Mouse (Mus musculus) limb, embryonic 11.5 days (tissue): ENCODE measurements around the gene Abhd15. TPM values are rescaled to one million over a fixed set of nuclear protein-coding genes. Genes with fewer than 3 reads are reported as not detected.

Experiments
- ATAC-seq: fragments of 200-750 bp; cut with Nextera tagmentation; 2 replicates; pipeline ENCODE4 v1.8.0; 2017; ENCODE audit warnings: low read depth; ENCODE audit not compliant: insufficient number of reproducible peaks, low FRiP score, low TSS enrichment
- DNase-seq: peaks from one replicate; pipeline ENCODE4 v3.0.0-alpha.2; 2015; ENCODE audit warnings: low spot score
- H3K27ac ChIP-seq: fragments of 300-500 bp; sonication (generic); replicated peaks from 2 replicates; pipeline ENCODE4 v1.5.1; 2014; ENCODE audit warnings: low read depth, mild to moderate bottlenecking, low read length
- H3K27me3 ChIP-seq: fragments of 300-500 bp; sonication (generic); 2 replicates; pipeline ENCODE4 v1.6.1; 2014; ENCODE audit warnings: mild to moderate bottlenecking, low read length, mixed read lengths; ENCODE audit not compliant: control insufficient read depth, insufficient read depth
- H3K36me3 ChIP-seq: fragments of 300-500 bp; sonication (generic); 2 replicates; pipeline ENCODE4 v1.6.1; 2014; ENCODE audit warnings: mild to moderate bottlenecking, low read length, moderate library complexity, mixed read lengths; ENCODE audit not compliant: control insufficient read depth, insufficient read depth
- H3K4me1 ChIP-seq: fragments of 300-500 bp; sonication (generic); 2 replicates; pipeline ENCODE4 v1.6.1; 2014; ENCODE audit warnings: low read length, mixed read lengths; ENCODE audit not compliant: control insufficient read depth, insufficient read depth
- H3K4me2 ChIP-seq: fragments of 300-500 bp; sonication (generic); 2 replicates; pipeline ENCODE4 v1.6.1; 2014; ENCODE audit warnings: low read depth, mild to moderate bottlenecking, moderate library complexity; ENCODE audit not compliant: severe bottlenecking
- H3K4me3 ChIP-seq: fragments of 300-500 bp; sonication (generic); 2 replicates; pipeline ENCODE4 v1.5.1; 2014; ENCODE audit warnings: low read depth, low read length
- H3K9ac ChIP-seq: fragments of 300-500 bp; sonication (generic); 2 replicates; pipeline ENCODE4 v1.6.1; 2014; ENCODE audit warnings: mild to moderate bottlenecking, low read length
- H3K9me3 ChIP-seq: fragments of 300-500 bp; sonication (generic); 2 replicates; pipeline ENCODE4 v1.6.1; 2016; ENCODE audit warnings: low read length; ENCODE audit not compliant: control insufficient read depth
- WGBS: fragments of 180-500 bp; shearing (Covaris S2); extraction: QIAGEN DNeasy Blood & Tissue Kit; methylation state at CpG from one replicate; pipeline ENCODE4 v1.1.7; 2014; 5-methylcytosine and 5-hydroxymethylcytosine counted together
- polyA plus RNA-seq: library from polyadenylated mRNA; unstranded; fragments of >200 nt; fragmentation: Nextera tagmentation; extraction: Ambion mirVana; gene quantifications from 2 replicates; pipeline ENCODE4 v1.2.1, GENCODE M21; 2014

Abhd15 gene
- polyA plus RNA-seq, 1 experiment from 2014 or later, result 0.71 TPM

DNA sequence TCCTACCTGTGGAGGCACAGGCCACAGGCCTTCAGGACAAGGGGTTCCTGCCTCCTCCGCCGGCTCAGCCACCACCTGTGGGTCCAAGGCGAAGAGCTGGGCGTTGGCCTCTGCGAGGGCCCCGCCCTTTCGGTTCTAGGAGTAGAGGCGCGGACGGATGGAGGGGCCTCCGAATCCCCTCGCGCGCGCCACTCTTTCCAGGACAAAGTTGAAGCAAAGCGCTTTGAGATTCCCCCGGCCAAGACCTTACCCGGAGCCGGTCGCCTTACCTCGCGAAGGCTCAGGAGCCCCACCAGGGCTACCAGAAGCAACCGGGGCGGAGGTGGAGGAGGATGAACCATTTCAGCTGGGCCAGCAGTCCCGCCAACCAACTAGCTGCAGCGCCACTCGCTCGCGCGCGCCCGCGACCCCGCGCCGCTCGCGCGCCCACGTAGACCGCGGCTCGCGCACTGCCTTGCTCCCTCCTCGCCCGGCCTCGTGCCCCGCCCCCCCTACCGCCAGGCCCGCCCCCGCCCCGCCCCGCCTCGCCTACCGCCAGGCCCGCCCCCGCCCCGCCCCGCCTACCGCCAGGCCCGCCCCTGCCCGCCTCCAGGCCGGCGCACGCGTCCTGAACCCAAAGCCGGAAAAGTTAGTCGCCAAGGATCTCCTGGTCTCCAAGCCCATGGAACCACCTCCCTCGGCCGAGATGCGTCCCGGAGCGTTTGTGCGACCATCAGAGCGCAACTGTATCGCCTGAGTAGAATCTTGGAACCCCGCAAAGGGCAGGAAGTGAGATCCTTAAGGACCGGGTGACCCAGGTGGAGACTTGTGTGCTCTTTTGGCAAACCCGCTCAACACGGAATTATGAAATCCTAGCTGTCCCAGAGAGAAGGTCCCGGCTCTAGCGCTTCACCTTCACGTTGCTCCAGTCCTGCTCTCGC is 1.8 kb upstream of the Abhd15 start:
- Histone ChIP-seq H3K4me2 (peak overlapping the region; percentile 92), H3K4me3 (peak overlapping the region; percentile 54), H3K27ac (no peak overlapping the region), H3K9me3 (no peaks in the 10 kb centered on the region; the same call in 1 of the 2 replicates), H3K4me1 (peaks cover 28% of the 10 kb centered on the region), H3K27me3 (peaks cover 19% of the 10 kb centered on the region), H3K36me3 (no peaks in the 10 kb centered on the region), H3K9ac (peak overlapping the region; percentile 55)
- peak; percentile 93 for DNase-seq
- 0% methylated on average over 62 of the region's 84 CpGs for WGBS
- ATAC-seq, result peak; percentile 58

DNA sequence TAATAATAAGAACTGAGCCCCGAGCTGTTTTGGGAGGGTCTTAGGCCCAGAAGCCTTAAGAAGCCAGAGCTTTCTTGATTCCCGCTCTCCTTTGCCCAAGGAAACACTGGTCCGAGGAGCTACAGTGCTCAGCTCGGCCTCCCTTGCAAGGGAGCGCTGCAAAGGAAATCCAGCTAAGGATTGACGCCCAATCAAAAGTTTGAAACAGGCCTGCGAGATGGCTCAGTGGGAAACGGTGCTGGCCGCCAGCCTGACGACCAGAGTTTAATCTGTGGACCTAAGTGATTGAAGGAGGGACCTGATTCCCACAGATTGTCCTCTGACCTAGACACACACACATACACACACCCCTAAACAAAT is 1.1 kb upstream of the Abhd15 start:
- peak overlapping the region; percentile 40 for H3K4me3 ChIP-seq
- no peaks in the 10 kb centered on the region for H3K36me3 ChIP-seq
- ATAC-seq (no peak), DNase-seq (no peak)
- no peaks in the 10 kb centered on the region; the same call in 1 of the 2 replicates for H3K9me3 ChIP-seq
- peak overlapping the region; percentile 92 for H3K4me2 ChIP-seq
- peaks cover 22% of the 10 kb centered on the region for H3K4me1 ChIP-seq
- H3K27me3 ChIP-seq, result peaks cover 19% of the 10 kb centered on the region
- H3K27ac ChIP-seq, result no peak overlapping the region
- 6% methylated on average over 10 of the region's 10 CpGs for WGBS
- 0 out of 2 replicates have a peak overlapping the region, but pooled peaks have one; percentile 45 for H3K9ac ChIP-seq

DNA sequence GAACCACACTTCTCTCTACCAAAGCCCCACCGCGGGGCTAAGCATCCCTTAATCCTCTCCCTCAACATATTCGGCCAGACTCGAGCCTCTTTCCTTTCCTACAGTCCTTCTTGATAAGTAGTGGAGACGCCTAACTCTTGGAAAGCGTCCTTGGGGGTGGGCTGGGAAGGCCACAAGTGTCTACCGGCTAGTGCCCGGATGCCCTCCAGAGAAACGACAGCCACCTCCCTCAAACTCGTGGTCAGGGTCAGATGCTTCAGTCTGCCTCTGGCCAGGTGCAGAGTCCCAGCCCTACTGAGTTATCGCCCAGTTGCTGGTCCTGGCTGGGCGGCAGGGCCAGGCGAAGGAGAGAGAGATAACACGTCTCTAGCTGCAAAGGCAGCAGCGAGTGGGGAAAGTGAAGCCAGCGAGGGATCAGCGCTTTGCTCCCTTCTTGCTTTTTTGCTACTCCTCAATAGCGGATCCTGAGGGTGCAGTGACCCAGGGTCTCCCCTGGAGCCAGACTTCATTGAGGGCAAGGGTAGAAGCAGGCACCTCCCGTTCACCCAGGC is 565 bp upstream of the Abhd15 start:
- Histone ChIP-seq H3K36me3 (no peaks in the 10 kb centered on the region), H3K4me3 (peak overlapping the region; percentile 45), H3K9me3 (no peaks in the 10 kb centered on the region; the same call in 1 of the 2 replicates), H3K4me2 (peak overlapping the region; percentile 92), H3K27me3 (peaks cover 19% of the 10 kb centered on the region), H3K9ac (no peak overlapping the region; the same call in 1 of the 2 replicates), H3K4me1 (peaks cover 22% of the 10 kb centered on the region), H3K27ac (no peak overlapping the region)
- ATAC-seq (no peak), DNase-seq (no peak)
- whole genome bisulfite sequencing, result 4% methylated on average over 19 of the region's 19 CpGs

DNA sequence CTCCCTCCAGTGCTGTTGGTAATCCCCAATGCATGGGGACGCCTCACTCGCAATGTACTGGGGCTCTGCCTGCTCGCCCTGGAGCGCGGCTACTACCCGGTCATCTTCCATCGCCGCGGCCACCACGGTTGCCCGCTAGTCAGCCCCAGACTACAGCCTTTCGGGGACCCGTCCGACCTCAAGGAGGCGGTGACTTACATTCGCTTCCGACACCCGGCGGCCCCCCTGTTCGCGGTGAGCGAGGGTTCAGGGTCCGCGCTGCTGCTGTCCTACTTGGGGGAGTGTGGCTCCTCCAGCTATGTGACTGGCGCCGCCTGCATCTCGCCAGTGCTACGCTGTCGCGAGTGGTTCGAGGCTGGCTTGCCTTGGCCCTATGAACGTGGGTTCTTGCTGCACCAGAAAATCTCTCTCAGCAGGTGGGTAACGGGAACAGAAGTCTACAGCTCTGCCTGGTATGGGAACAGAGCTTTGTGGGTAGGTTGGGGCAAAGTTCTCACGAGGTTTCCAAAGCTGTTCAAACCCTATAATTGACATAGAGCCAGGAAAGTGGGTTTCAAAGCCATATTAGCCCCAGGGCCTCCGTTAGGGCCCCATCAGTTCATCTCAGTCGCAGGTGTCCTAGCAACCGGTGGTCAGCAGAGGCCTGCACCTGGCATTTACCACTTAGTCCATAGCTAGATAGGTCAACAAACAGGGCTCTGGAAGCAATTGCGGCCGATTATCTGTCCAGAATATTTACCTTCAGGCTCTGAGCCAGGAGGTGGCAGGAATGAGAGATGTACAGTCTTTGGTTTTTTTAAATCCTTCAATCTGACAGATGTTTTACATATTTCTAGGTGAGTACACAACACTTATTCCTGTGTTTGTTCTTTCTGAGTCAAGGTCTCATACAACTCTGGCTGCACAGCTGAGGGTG is 974 bp downstream of the Abhd15 start, which contains the start of gene Trp53i13:
Trp53i13 (minus strand) TSS at position 344 of the 916 bp plus-strand sequence.
- no peak within 1 kb of the TSS for H3K27ac ChIP-seq
- H3K4me2 ChIP-seq, result peak within 1 kb of the TSS; percentile 92
- 6% methylated on average over 39 of the region's 39 CpGs for WGBS
- peak within 1 kb of the TSS; percentile 45 for H3K4me3 ChIP-seq
- H3K9me3 ChIP-seq, result no peaks in the 10 kb centered on the region; the same call in 1 of the 2 replicates
- no peaks in the 10 kb centered on the region for H3K36me3 ChIP-seq
- ATAC-seq, result no peak
- DNase-seq, result peak; percentile 46
- H3K27me3 ChIP-seq, result peaks cover 19% of the 10 kb centered on the region
- H3K4me1 ChIP-seq, result peaks cover 22% of the 10 kb centered on the region
- H3K9ac ChIP-seq, result peak within 1 kb of the TSS; percentile 53; the same call in 1 of the 2 replicates

DNA sequence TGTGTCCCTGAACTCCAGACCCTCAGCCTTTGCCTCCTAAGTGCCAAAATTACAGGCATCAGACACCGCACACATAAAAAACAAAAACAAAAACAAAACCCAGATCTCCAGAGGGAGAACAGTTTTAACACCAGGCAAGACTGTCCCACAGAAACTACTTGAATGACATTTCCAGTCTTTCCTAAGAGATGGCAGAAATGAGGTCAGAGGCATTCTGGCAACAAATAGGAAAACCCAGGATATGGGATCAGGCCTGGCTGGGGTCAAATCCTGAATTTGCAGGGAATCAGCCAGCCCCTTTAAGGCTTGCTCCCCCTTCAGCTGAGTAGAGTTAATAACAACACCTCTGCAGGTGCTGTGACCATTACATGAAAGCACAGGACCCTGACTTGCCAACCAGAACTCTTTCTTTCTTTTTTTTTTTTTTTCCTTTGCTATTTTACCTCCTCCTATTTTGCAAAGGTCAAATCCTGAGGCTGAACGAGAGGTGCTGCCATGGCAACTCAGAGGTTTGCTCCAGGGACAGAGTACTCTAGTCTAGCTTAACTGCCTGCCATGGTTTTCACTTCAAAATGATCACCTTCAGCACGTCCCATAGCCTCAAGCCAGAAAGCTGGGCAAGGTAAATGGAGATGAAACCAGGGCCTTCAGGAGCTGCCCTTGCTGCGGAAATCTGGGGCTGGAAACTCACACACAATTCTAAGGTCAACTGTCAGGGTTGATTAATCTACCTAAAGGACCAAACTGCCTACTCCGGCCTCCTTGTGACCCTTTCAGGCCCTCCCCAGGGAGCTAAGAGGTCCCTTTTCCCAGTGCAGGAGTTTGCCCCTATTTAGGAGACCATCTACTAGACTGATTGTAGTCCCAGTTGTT is 1.9 kb downstream of the Abhd15 start:
- no peak for DNase-seq
- Histone ChIP-seq H3K4me3 (no peak overlapping the region), H3K9me3 (no peaks in the 10 kb centered on the region; the same call in 1 of the 2 replicates), H3K9ac (no peak overlapping the region), H3K27me3 (peaks cover 19% of the 10 kb centered on the region), H3K4me1 (peaks cover 22% of the 10 kb centered on the region), H3K27ac (no peak overlapping the region), H3K4me2 (no peak overlapping the region), H3K36me3 (no peaks in the 10 kb centered on the region)
- ATAC-seq, result no peak
- 55% methylated on average over 5 of the region's 5 CpGs for WGBS

DNA sequence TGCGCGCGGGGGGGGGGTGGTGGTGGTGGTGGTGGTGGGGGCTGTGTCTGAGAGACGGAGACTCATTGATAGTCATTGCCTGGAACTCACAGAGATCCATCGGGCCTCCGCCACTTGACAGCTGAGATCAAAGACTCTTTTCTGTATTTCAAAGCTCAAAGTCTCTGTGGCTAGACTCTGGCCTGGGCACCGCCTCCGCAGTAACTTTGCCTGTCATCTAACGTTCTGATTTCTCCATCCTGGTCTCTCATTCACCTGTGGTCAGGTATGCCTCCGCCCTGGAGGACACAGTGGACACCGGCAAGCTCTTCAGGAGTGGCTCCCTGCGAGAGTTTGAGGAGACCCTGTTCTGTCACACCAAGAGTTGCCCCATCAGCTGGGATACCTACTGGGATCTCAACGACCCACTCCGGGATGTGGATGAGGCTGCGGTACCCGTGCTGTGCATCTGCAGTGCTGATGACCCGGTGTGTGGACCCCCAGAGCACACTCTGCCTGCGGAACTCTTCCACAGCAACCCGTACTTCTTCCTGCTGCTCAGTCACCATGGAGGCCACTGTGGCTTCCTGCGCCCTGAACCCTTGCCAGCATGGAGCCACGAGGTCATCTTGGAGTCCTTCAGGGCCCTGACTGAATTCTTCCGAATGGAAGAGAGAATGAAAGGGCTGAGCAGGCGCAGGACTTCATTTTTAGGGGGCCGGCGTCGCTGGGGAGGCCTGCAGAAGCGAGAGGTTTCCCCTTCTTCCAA is 3.3 kb downstream of the Abhd15 start:
- H3K36me3 ChIP-seq, result no peaks in the 10 kb centered on the region

DNA sequence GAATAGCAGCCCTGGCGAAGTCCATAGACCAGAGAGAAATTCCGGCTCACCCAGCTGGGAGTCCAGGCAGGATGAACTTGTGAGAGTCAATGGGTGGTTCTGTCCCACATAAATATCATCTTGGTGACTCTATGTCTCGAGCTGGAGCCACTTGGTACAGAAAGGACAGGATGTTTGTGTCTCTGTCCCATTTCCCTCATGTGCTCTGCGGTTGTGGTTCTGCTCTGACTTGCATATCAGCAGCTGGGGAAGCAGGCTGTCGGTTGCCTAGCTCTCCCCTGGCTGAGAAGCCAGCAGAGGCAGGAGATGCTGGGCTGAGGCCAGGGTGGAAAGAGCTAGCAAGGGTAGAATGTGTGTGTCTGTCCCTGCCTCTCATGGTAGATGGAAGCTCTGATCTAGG is 4.1 kb downstream of the Abhd15 start, which contains the start of gene Gm10392:
Gm10392 (minus strand) TSS at position 156 of the 400 bp plus-strand sequence.
- Histone ChIP-seq H3K9me3 (no peaks in the 10 kb centered on the region; the same call in 1 of the 2 replicates), H3K4me2 (no peak within 1 kb of the TSS), H3K4me3 (no peak within 1 kb of the TSS), H3K27ac (no peak within 1 kb of the TSS), H3K36me3 (no peaks in the 10 kb centered on the region), H3K4me1 (peaks cover 14% of the 10 kb centered on the region), H3K27me3 (peaks cover 19% of the 10 kb centered on the region), H3K9ac (no peak within 1 kb of the TSS)
- DNase-seq (no peak), ATAC-seq (no peak)
- WGBS, result 67% methylated on average over 5 of the region's 5 CpGs

More for the DNA sequence above, 3.3 kb downstream of the Abhd15 start:
- peaks cover 17% of the 10 kb centered on the region for H3K4me1 ChIP-seq
- H3K27ac ChIP-seq, result no peak overlapping the region
- 78% methylated on average over 27 of the region's 27 CpGs for WGBS
- DNase-seq, result no peak
- no peaks in the 10 kb centered on the region; the same call in 1 of the 2 replicates for H3K9me3 ChIP-seq
- no peak overlapping the region for H3K4me3 ChIP-seq
- peaks cover 19% of the 10 kb centered on the region for H3K27me3 ChIP-seq
- no peak overlapping the region for H3K4me2 ChIP-seq
- H3K9ac ChIP-seq, result no peak overlapping the region
- no peak for ATAC-seq
